Mouse (Mus musculus) lung, embryonic 14.5 days (tissue): ENCODE measurements around the gene Eif2s1. TPM values are rescaled to one million over a fixed set of nuclear protein-coding genes. Genes with fewer than 3 reads are reported as not detected.

Source experiments
- ATAC-seq: fragments of 200-750 bp; cut with Nextera tagmentation; 2 replicates; pipeline ENCODE4 v1.8.0; 2017; ENCODE audit warnings: mild to moderate bottlenecking, moderate TSS enrichment, moderate library complexity; ENCODE audit not compliant: insufficient read depth
- DNase-seq: peaks from one replicate; pipeline ENCODE4 v3.0.0-alpha.2; 2015
- H3K27ac ChIP-seq: fragments of 300-500 bp; sonication (generic); 2 replicates; pipeline ENCODE4 v1.5.1; 2014; ENCODE audit warnings: low read depth, mild to moderate bottlenecking, moderate library complexity
- H3K27me3 ChIP-seq: fragments of 300-500 bp; sonication (generic); 2 replicates; pipeline ENCODE4 v1.6.1; 2014; ENCODE audit warnings: low read length, control low read depth; ENCODE audit not compliant: insufficient read depth
- H3K36me3 ChIP-seq: fragments of 300-500 bp; sonication (generic); 2 replicates; pipeline ENCODE4 v1.6.1; 2014; ENCODE audit warnings: control low read depth; ENCODE audit not compliant: insufficient read depth
- H3K4me1 ChIP-seq: fragments of 300-500 bp; sonication (generic); 2 replicates; pipeline ENCODE4 v1.6.1; 2014; ENCODE audit warnings: antibody characterized with exemption, control low read depth; ENCODE audit not compliant: insufficient read depth
- H3K4me2 ChIP-seq: fragments of 300-500 bp; sonication (generic); 2 replicates; pipeline ENCODE4 v1.6.1; 2014; ENCODE audit warnings: mild to moderate bottlenecking
- H3K4me3 ChIP-seq: fragments of 300-500 bp; sonication (generic); 2 replicates; pipeline ENCODE4 v1.5.1; 2014; ENCODE audit warnings: low read depth, low read length
- H3K9ac ChIP-seq: fragments of 300-500 bp; sonication (generic); 2 replicates; pipeline ENCODE4 v1.6.1; 2014
- H3K9me3 ChIP-seq: fragments of 300-500 bp; sonication (generic); 2 replicates; pipeline ENCODE4 v1.6.1; 2016; ENCODE audit warnings: low read depth, low read length, control low read depth
- CTCF ChIP-seq: IDR thresholded peaks from 2 replicates; pipeline ENCODE4 v1.5.1; 2016; ENCODE audit warnings: antibody characterized with exemption, low read depth
- WGBS: fragments of 180-500 bp; shearing (Covaris S2); extraction: QIAGEN DNeasy Blood & Tissue Kit; methylation state at CpG from one replicate; pipeline ENCODE4 v1.1.7; 2014; 5-methylcytosine and 5-hydroxymethylcytosine counted together
- polyA plus RNA-seq: library from polyadenylated mRNA; unstranded; fragments of >200 nt; fragmentation: Nextera tagmentation; extraction: Ambion mirVana; gene quantifications from 2 replicates; pipeline ENCODE4 v1.2.1, GENCODE M21; 2014

Eif2s1 gene
- polyA plus RNA-seq, 1 experiment from 2014 or later: 243 TPM

- DNase-seq (no peak), ATAC-seq (no peak)
- Histone ChIP-seq H3K36me3 (no peaks in the 10 kb centered on the region), H3K4me3 (no peak overlapping the region), H3K27me3 (no peaks in the 10 kb centered on the region), H3K9me3 (no peaks in the 10 kb centered on the region), H3K4me2 (no peak overlapping the region), H3K9ac (no peak overlapping the region), H3K4me1 (no peaks in the 10 kb centered on the region), H3K27ac (no peak overlapping the region)
- TF ChIP-seq CTCF: no peak
- WGBS: 76% methylated on average over 7 of the region's 7 CpGs
Measured at GRCm38 (mm10) chr12:78923539-78924189, 62.0 kb downstream of the Eif2s1 start.

GRCm38 (mm10) chr12:78927287-78927686 is 65.7 kb downstream of the Eif2s1 start:
- ATAC-seq (no peak), DNase-seq (no peak)
- H3K4me1 ChIP-seq: no peaks in the 10 kb centered on the region
- H3K9ac ChIP-seq: no peak overlapping the region
- TF ChIP-seq CTCF: no peak
- H3K9me3 ChIP-seq: no peaks in the 10 kb centered on the region
- no peak overlapping the region for H3K27ac ChIP-seq
- H3K4me2 ChIP-seq: no peak overlapping the region
- 67% methylated on average over 5 of the region's 5 CpGs for WGBS
- H3K4me3 ChIP-seq: no peak overlapping the region
- no peaks in the 10 kb centered on the region for H3K27me3 ChIP-seq
- H3K36me3 ChIP-seq: no peaks in the 10 kb centered on the region

DNA sequence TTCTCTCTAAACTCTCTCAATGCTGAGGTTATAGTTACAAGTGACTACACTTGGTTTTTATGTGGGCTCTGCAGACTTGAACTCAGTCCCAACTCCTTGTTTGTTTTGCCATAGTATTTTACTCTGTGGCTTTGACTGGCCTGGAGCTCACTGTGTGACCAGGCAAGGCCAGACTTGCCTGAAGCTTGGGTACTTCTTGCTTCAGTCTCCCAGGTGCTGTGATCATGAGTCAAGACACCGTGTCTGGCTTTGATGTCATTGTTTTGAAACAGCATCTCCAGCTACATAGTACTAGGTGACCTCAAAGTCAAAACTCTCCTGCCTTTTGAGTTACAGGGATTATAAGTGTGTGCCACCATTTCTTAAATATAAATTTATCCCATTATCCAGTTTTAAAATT is 68.3 kb downstream of the Eif2s1 start:
- DNase-seq (no peak), ATAC-seq (no peak)
- H3K4me1 ChIP-seq: no peaks in the 10 kb centered on the region
- no peaks in the 10 kb centered on the region for H3K9me3 ChIP-seq
- no peak for TF ChIP-seq CTCF
- no peak overlapping the region for H3K4me2 ChIP-seq
- no peak overlapping the region for H3K4me3 ChIP-seq
- no peak overlapping the region for H3K9ac ChIP-seq
- 62% methylated on average over 1 of the region's 1 CpGs for WGBS
- H3K36me3 ChIP-seq: no peaks in the 10 kb centered on the region
- H3K27me3 ChIP-seq: no peaks in the 10 kb centered on the region
- H3K27ac ChIP-seq: no peak overlapping the region

GRCm38 (mm10) chr12:78936494-78936893 is 74.9 kb downstream of the Eif2s1 start:
- no peak for TF ChIP-seq CTCF
- no peak for ATAC-seq
- no peaks in the 10 kb centered on the region for H3K9me3 ChIP-seq
- H3K4me1 ChIP-seq: no peaks in the 10 kb centered on the region
- H3K27me3 ChIP-seq: no peaks in the 10 kb centered on the region
- WGBS: 27% methylated on average over 4 of the region's 4 CpGs
- no peaks in the 10 kb centered on the region for H3K36me3 ChIP-seq
- H3K27ac ChIP-seq: no peak overlapping the region
- no peak overlapping the region for H3K4me2 ChIP-seq
- no peak overlapping the region for H3K4me3 ChIP-seq
- no peak overlapping the region for H3K9ac ChIP-seq
- DNase-seq: no peak

Other genes starting within 250 kb of the Eif2s1 start
- not detected in 2 replicates for gene Fam71d, start 170.3 kb upstream of the Eif2s1 start, polyA plus RNA-seq
- gene Mpp5, start 112.9 kb upstream of the Eif2s1 start, polyA plus RNA-seq: 18.7 and 20.3 TPM in 2 replicates
- gene Atp6v1d, start 181 bp upstream of the Eif2s1 start, polyA plus RNA-seq: 55.6 and 56.9 TPM in 2 replicates
- 5.9 and 6.4 TPM in 2 replicates for gene Plek2, start 45.1 kb downstream of the Eif2s1 start, polyA plus RNA-seq
- gene Tmem229b, start 145.8 kb downstream of the Eif2s1 start, polyA plus RNA-seq: 5.6 and 5.7 TPM in 2 replicates
- 3.9 and 5.2 TPM in 2 replicates for gene Plekhh1, start 167.3 kb downstream of the Eif2s1 start, polyA plus RNA-seq
- gene Pigh, start 227.8 kb downstream of the Eif2s1 start, polyA plus RNA-seq: 23.5 and 24.7 TPM in 2 replicates